In the genomic region with DNA sequence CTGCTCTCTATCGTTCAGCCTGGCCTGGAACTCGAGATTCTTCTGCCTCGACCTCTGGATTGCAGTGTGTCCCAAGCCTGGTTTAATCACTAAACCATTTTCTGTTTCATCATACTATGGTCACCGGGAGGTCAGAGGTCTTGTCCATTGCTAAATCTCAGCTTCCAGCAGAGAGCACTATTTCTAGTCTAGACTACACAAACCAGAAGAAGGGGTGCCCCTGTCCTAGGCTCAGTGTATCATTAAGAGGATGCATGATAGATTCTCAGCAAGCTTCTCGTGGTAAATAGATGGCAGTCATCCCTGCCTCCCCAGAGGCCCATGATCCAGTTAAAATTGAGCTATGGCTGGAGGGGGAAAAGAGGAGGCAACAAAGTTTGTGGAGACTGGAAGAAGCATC, we compare ENCODE assay signal across 8 mouse cellular contexts. TPM values are rescaled to one million over a fixed set of nuclear protein-coding genes. Genes with fewer than 3 reads are reported as not detected.
DNase-seq lines count a peak whose midpoint lies in the region; ATAC-seq and TF ChIP-seq lines count a peak whose summit lies in the region.

No protein-coding gene starts in this region.

- peak overlapping the region; percentile 87 for H3K4me3 ChIP-seq in hindbrain, embryonic 13.5 days
- H3K4me3 ChIP-seq in liver, embryonic 14.5 days (ENCODE audit: insufficient read depth in 1 of 2, low read depth in 2 of 2, low read length in 2 of 2) = peak overlapping the region; percentile 78 to 79

- H3K4me1 ChIP-seq in hindbrain, embryonic 13.5 days (replicated peaks) = peaks cover 22% of the 10 kb centered on the region
- H3K4me1 ChIP-seq in liver, embryonic 14.5 days (replicated peaks; ENCODE audit: control insufficient read depth in 2 of 2, insufficient read depth in 2 of 2, low read length in 1 of 2) = peaks cover 23 to 30% of the 10 kb centered on the region in 2 experiments

- peak; percentile 53 for DNase-seq in adrenal gland, adult 2 months
- no peak for DNase-seq in adrenal gland, postnatal 25 days
- DNase-seq in NIH3T3 (ENCODE audit: low read depth) = peak; percentile 62
- no peak for DNase-seq in liver, embryonic 14.5 days (ENCODE audit: low read depth in 3 of 3, low spot score in 3 of 3)
- DNase-seq in right cerebral cortex, postnatal 25 days = no peak
- no peak for DNase-seq in cerebellum, adult 9-11 months

- H3K9ac ChIP-seq in hindbrain, embryonic 13.5 days = peak overlapping the region; percentile 89; the same call in 1 of the 2 replicates
- peak overlapping the region; percentile 77 for H3K9ac ChIP-seq in liver, embryonic 14.5 days (replicated peaks)

- no peak for TF ChIP-seq CTCF in liver, embryonic 14.5 days (IDR thresholded peaks at IDR 0.05; ENCODE audit: low read depth)

- H3K27ac ChIP-seq in hindbrain, embryonic 13.5 days = peak overlapping the region; percentile 94
- peak overlapping the region; percentile 61 for H3K27ac ChIP-seq in liver, embryonic 14.5 days

- H3K4me2 ChIP-seq in hindbrain, embryonic 13.5 days = peak overlapping the region; percentile 68
- peak overlapping the region; percentile 92 for H3K4me2 ChIP-seq in liver, embryonic 14.5 days (ENCODE audit: low read depth)

- peaks cover 61% of the 10 kb centered on the region for H3K36me3 ChIP-seq in hindbrain, embryonic 13.5 days
- H3K36me3 ChIP-seq in liver, embryonic 14.5 days (replicated peaks; ENCODE audit: control insufficient read depth, insufficient read depth, low read depth) = peaks cover 19% of the 10 kb centered on the region

- 86% methylated on average over 5 of the region's 5 CpGs for WGBS in hindbrain, embryonic 13.5 days
- WGBS in liver, embryonic 14.5 days (ENCODE audit: insufficient replicate concordance) = 68% methylated on average over 5 of the region's 5 CpGs

- no peak for TF ChIP-seq EP300 in liver, embryonic 14.5 days (IDR thresholded peaks at IDR 0.05; ENCODE audit: low read depth)

- ATAC-seq in hindbrain, embryonic 13.5 days (ENCODE audit: low FRiP score) = no peak
- ATAC-seq in liver, embryonic 14.5 days (ENCODE audit: insufficient read depth) = peak; percentile 14; the same call in 1 of the 2 replicates
- ATAC-seq in inflammation-experienced regulatory T-cells, adult 6 months = no peak

- no peaks in the 10 kb centered on the region for H3K9me3 ChIP-seq in hindbrain, embryonic 13.5 days
- H3K9me3 ChIP-seq in liver, embryonic 14.5 days (ENCODE audit: control insufficient read depth, low read length) = no peaks in the 10 kb centered on the region

- no peaks in the 10 kb centered on the region for H3K27me3 ChIP-seq in hindbrain, embryonic 13.5 days
- H3K27me3 ChIP-seq in liver, embryonic 14.5 days (ENCODE audit: control insufficient read depth, insufficient read depth, low read length) = no peaks in the 10 kb centered on the region

RNA-seq across cellular contexts. Expression of gene Dhps, which starts 0.5 kb away (rescaled TPM):
- total RNA-seq in adrenal gland, adult 2 months (2021) = 10 to 100 TPM; 26.0 to 28.3 TPM
- 68.6 and 69.6 TPM in 2 replicates for polyA plus RNA-seq in adrenal gland, adult 2 months (2012; rRNA removed)
- total RNA-seq in adrenal gland, postnatal 25 days (2021) = 25.8 and 36.9 TPM in 2 replicates
- polyA plus RNA-seq in hindbrain, embryonic 13.5 days (2015; fragmentation: Nextera tagmentation; extraction: Ambion mirVana) = 90.5 and 96.4 TPM in 2 replicates
- 19.6 and 21.5 TPM in 2 replicates for polyA plus RNA-seq in liver, embryonic 14.5 days (2012; rRNA removed)
- 30.9 and 36.4 TPM in 2 replicates for polyA plus RNA-seq in liver, embryonic 14.5 days (2014; fragmentation: Nextera tagmentation; extraction: Ambion mirVana)
- polyA plus RNA-seq in inflammation-experienced regulatory T-cells, adult 6 months (2017; shearing (Covaris generic)) = 10 to 100 TPM; 29.3 to 40.4 (median 39.3) TPM

RNA-seq across cellular contexts. Expression of gene Gm5741, which starts 3.3 kb away (rescaled TPM):
- not detected for total RNA-seq in adrenal gland, adult 2 months (2021)
- polyA plus RNA-seq in adrenal gland, adult 2 months (2012; rRNA removed) = not detected in 2 replicates
- total RNA-seq in adrenal gland, postnatal 25 days (2021) = not detected in 2 replicates
- 0.78 and 1.3 TPM in 2 replicates for polyA plus RNA-seq in hindbrain, embryonic 13.5 days (2015; fragmentation: Nextera tagmentation; extraction: Ambion mirVana)
- 0.29 TPM in 1 of 2 replicates, not detected in the other for polyA plus RNA-seq in liver, embryonic 14.5 days (2012; rRNA removed)
- polyA plus RNA-seq in liver, embryonic 14.5 days (2014; fragmentation: Nextera tagmentation; extraction: Ambion mirVana) = not detected in 2 replicates
- polyA plus RNA-seq in inflammation-experienced regulatory T-cells, adult 6 months (2017; shearing (Covaris generic)) = 1 to 10 TPM in 2 of 3 experiments, not detected in 1; 1.9 to 3.3 TPM

RNA-seq across cellular contexts. Expression of gene Wdr83os, which starts 9.5 kb away (rescaled TPM):
- total RNA-seq in adrenal gland, adult 2 months (2021) = 10 to 100 TPM; 77.5 to 90.1 TPM
- 104 and 142 TPM in 2 replicates for polyA plus RNA-seq in adrenal gland, adult 2 months (2012; rRNA removed)
- total RNA-seq in adrenal gland, postnatal 25 days (2021) = 86.5 and 108 TPM in 2 replicates
- polyA plus RNA-seq in hindbrain, embryonic 13.5 days (2015; fragmentation: Nextera tagmentation; extraction: Ambion mirVana) = 109 and 112 TPM in 2 replicates
- 40.6 and 51.8 TPM in 2 replicates for polyA plus RNA-seq in liver, embryonic 14.5 days (2012; rRNA removed)
- polyA plus RNA-seq in liver, embryonic 14.5 days (2014; fragmentation: Nextera tagmentation; extraction: Ambion mirVana) = 61.8 and 71.5 TPM in 2 replicates
- polyA plus RNA-seq in inflammation-experienced regulatory T-cells, adult 6 months (2017; shearing (Covaris generic)) = 100 to 1,000 TPM; 114 to 166 (median 129) TPM

RNA-seq across cellular contexts. Expression of gene Wdr83, which starts 10.1 kb away (rescaled TPM):
- 10 to 100 TPM; 17.4 to 24.9 TPM for total RNA-seq in adrenal gland, adult 2 months (2021)
- 15.3 and 17.4 TPM in 2 replicates for polyA plus RNA-seq in adrenal gland, adult 2 months (2012; rRNA removed)
- total RNA-seq in adrenal gland, postnatal 25 days (2021) = 22.7 and 29.2 TPM in 2 replicates
- 50.5 and 53.0 TPM in 2 replicates for polyA plus RNA-seq in hindbrain, embryonic 13.5 days (2015; fragmentation: Nextera tagmentation; extraction: Ambion mirVana)
- polyA plus RNA-seq in liver, embryonic 14.5 days (2012; rRNA removed) = 21.2 and 26.0 TPM in 2 replicates
- polyA plus RNA-seq in liver, embryonic 14.5 days (2014; fragmentation: Nextera tagmentation; extraction: Ambion mirVana) = 20.1 and 24.4 TPM in 2 replicates
- 10 to 100 TPM; 34.8 to 44.2 (median 38.5) TPM for polyA plus RNA-seq in inflammation-experienced regulatory T-cells, adult 6 months (2017; shearing (Covaris generic))

RNA-seq across cellular contexts. Expression of gene Fbxw9, which starts 11.2 kb away (rescaled TPM):
- total RNA-seq in adrenal gland, adult 2 months (2021) = 10 to 100 TPM; 12.3 to 13.5 TPM
- 55.8 and 56.2 TPM in 2 replicates for polyA plus RNA-seq in adrenal gland, adult 2 months (2012; rRNA removed)
- 17.7 and 21.7 TPM in 2 replicates for total RNA-seq in adrenal gland, postnatal 25 days (2021)
- polyA plus RNA-seq in hindbrain, embryonic 13.5 days (2015; fragmentation: Nextera tagmentation; extraction: Ambion mirVana) = 59.2 and 66.2 TPM in 2 replicates
- polyA plus RNA-seq in liver, embryonic 14.5 days (2012; rRNA removed) = 8.9 and 13.5 TPM in 2 replicates
- 5.7 and 6.0 TPM in 2 replicates for polyA plus RNA-seq in liver, embryonic 14.5 days (2014; fragmentation: Nextera tagmentation; extraction: Ambion mirVana)
- polyA plus RNA-seq in inflammation-experienced regulatory T-cells, adult 6 months (2017; shearing (Covaris generic)) = 1 to 10 TPM; 2.3 to 4.8 (median 2.9) TPM

Comparison
In these comparisons a context has a peak if more than half of its experiments do, and no peak if none do; other contexts are left out.
1. DNase-seq: peak in adrenal gland, adult 2 months (single experiment) and NIH3T3 (single experiment); none in adrenal gland, postnatal 25 days (single experiment), liver, embryonic 14.5 days (0 of 3), right cerebral cortex, postnatal 25 days (single experiment) and cerebellum, adult 9-11 months (single experiment).